Mouse (Mus musculus) forebrain, embryonic 14.5 days (tissue): Measurements from ENCODE around the gene Rpl31. TPM values are rescaled to one million over a fixed set of nuclear protein-coding genes. Genes with fewer than 3 reads are reported as not detected.
A peak's percentile ranks its signal among the peaks of the same experiment; 100 is the strongest.

Experiments used
- ATAC-seq: fragments of 200-750 bp; cut with Nextera tagmentation; 2 replicates; pipeline ENCODE4 v1.8.0; 2017; ENCODE audit warnings: mild to moderate bottlenecking, moderate library complexity
- DNase-seq: peaks from one replicate; pipeline ENCODE4 v3.0.0-alpha.2; 2015; ENCODE audit warnings: low spot score
- H3K27ac ChIP-seq: fragments of 300-500 bp; sonication (generic); 2 replicates; pipeline ENCODE4 v1.5.1; 2014; ENCODE audit warnings: low read depth, mild to moderate bottlenecking, control low read depth, low read length, moderate library complexity
- H3K27me3 ChIP-seq: fragments of 300-500 bp; sonication (generic); replicated peaks from 2 replicates; pipeline ENCODE4 v1.6.1; 2014; ENCODE audit warnings: low read length, control low read depth, mixed read lengths; ENCODE audit not compliant: control insufficient read depth, insufficient read depth
- H3K36me3 ChIP-seq: fragments of 300-500 bp; sonication (generic); 2 replicates; pipeline ENCODE4 v1.6.1; 2014; ENCODE audit warnings: low read length, control low read depth; ENCODE audit not compliant: control insufficient read depth, insufficient read depth
- H3K4me1 ChIP-seq: fragments of 300-500 bp; sonication (generic); 2 replicates; pipeline ENCODE4 v1.6.1; 2014; ENCODE audit warnings: antibody characterized with exemption, low read length, control low read depth; ENCODE audit not compliant: control insufficient read depth, insufficient read depth
- H3K4me2 ChIP-seq: fragments of 300-500 bp; sonication (generic); 2 replicates; pipeline ENCODE4 v1.6.1; 2014; ENCODE audit warnings: mild to moderate bottlenecking, control low read depth, low read length
- H3K4me3 ChIP-seq: fragments of 300-500 bp; sonication (generic); 2 replicates; pipeline ENCODE4 v1.5.1; 2014; ENCODE audit warnings: low read depth, low read length, control low read depth
- H3K9ac ChIP-seq: fragments of 300-500 bp; sonication (generic); 2 replicates; pipeline ENCODE4 v1.6.1; 2014; ENCODE audit warnings: mild to moderate bottlenecking, low read length, control low read depth, moderate library complexity
- H3K9me3 ChIP-seq: fragments of 300-500 bp; sonication (generic); replicated peaks from 2 replicates; pipeline ENCODE4 v1.6.1; 2016; ENCODE audit warnings: low read length, control low read depth, mixed read lengths; ENCODE audit not compliant: control insufficient read depth
- WGBS: fragments of 180-500 bp; shearing (Covaris S2); extraction: QIAGEN DNeasy Blood & Tissue Kit; methylation state at CpG from one replicate; pipeline ENCODE4 v1.1.7; 2014; 5-methylcytosine and 5-hydroxymethylcytosine counted together
- polyA plus RNA-seq: library from polyadenylated mRNA; unstranded; fragments of >200 nt; fragmentation: Nextera tagmentation; extraction: Ambion mirVana; gene quantifications from 2 replicates; pipeline ENCODE4 v1.2.1, GENCODE M21; 2014

Gene Rpl31
- polyA plus RNA-seq, 1 experiment from 2014 or later, result 533 TPM

GRCm38 (mm10) chr1:39388163-39388562 lies 20.5 kb downstream of the Rpl31 start:
- Histone ChIP-seq H3K36me3 (no peaks in the 10 kb centered on the region), H3K9me3 (no peaks in the 10 kb centered on the region), H3K4me1 (no peaks in the 10 kb centered on the region), H3K27ac (peak overlapping the region; percentile 9; the same call in 1 of the 2 replicates), H3K9ac (no peak overlapping the region), H3K4me3 (no peak overlapping the region), H3K27me3 (no peaks in the 10 kb centered on the region), H3K4me2 (no peak overlapping the region)
- no peak for ATAC-seq
- no peak for DNase-seq
- WGBS, result 84% methylated on average over 2 of the region's 2 CpGs

- WGBS, result 92% methylated on average over 11 of the region's 11 CpGs
- Histone ChIP-seq H3K9ac (no peak overlapping the region), H3K4me2 (no peak overlapping the region), H3K36me3 (no peaks in the 10 kb centered on the region), H3K9me3 (no peaks in the 10 kb centered on the region), H3K4me1 (no peaks in the 10 kb centered on the region), H3K27me3 (no peaks in the 10 kb centered on the region), H3K27ac (no peak overlapping the region), H3K4me3 (no peak overlapping the region)
- DNase-seq, result no peak
- ATAC-seq, result no peak
Measured at GRCm38 (mm10) chr1:39389338-39389737, 21.7 kb downstream of the Rpl31 start.

GRCm38 (mm10) chr1:39391652-39392051 lies 24.0 kb downstream of the Rpl31 start:
- WGBS, result 87% methylated on average over 6 of the region's 6 CpGs
- Histone ChIP-seq H3K27me3 (no peaks in the 10 kb centered on the region), H3K4me3 (no peak overlapping the region), H3K9me3 (no peaks in the 10 kb centered on the region), H3K9ac (no peak overlapping the region), H3K4me1 (no peaks in the 10 kb centered on the region), H3K4me2 (no peak overlapping the region), H3K27ac (no peak overlapping the region), H3K36me3 (no peaks in the 10 kb centered on the region)
- no peak for DNase-seq
- peak; percentile 40; the same call in 1 of the 2 replicates for ATAC-seq

DNA sequence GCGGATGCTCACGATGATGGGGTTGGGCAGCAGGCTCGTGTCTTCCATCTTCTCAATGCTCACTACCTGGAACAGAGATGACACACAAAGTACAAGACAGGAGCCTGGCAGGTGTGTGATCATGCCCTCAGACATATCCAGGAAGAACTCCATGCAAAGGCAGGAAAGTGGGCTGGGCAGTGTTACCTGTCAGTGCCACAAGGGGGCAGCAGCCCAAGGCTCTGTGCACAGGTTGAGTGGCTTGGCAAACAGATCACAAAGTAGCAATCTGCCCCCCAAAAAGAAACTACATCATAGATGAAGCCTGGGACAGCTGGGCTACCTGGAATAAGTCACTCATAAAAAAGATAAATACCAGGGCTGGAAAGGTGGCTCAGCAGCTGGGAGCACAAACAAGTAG lies 24.5 kb downstream of the Rpl31 start:
- peak; percentile 72 for ATAC-seq
- WGBS, result 56% methylated on average over 3 of the region's 3 CpGs
- Histone ChIP-seq H3K4me3 (no peak overlapping the region), H3K27ac (no peak overlapping the region), H3K27me3 (no peaks in the 10 kb centered on the region), H3K9ac (no peak overlapping the region), H3K4me2 (no peak overlapping the region), H3K4me1 (no peaks in the 10 kb centered on the region), H3K36me3 (no peaks in the 10 kb centered on the region), H3K9me3 (no peaks in the 10 kb centered on the region)
- DNase-seq, result peak; percentile 78

- H3K9me3 ChIP-seq, result 0 out of 2 replicates have a peak, but pooled peaks cover 3% of the 10 kb centered on the region
- no peak for DNase-seq
- ATAC-seq, result no peak
- no peaks in the 10 kb centered on the region for H3K27me3 ChIP-seq
- no peak overlapping the region for H3K9ac ChIP-seq
- H3K4me1 ChIP-seq, result no peaks in the 10 kb centered on the region
- H3K27ac ChIP-seq, result no peak overlapping the region
- H3K4me3 ChIP-seq, result no peak overlapping the region
- H3K4me2 ChIP-seq, result no peak overlapping the region
- 87% methylated on average over 8 of the region's 8 CpGs for WGBS
- no peaks in the 10 kb centered on the region for H3K36me3 ChIP-seq
Measured at GRCm38 (mm10) chr1:39393217-39393867, 25.7 kb downstream of the Rpl31 start.

DNA sequence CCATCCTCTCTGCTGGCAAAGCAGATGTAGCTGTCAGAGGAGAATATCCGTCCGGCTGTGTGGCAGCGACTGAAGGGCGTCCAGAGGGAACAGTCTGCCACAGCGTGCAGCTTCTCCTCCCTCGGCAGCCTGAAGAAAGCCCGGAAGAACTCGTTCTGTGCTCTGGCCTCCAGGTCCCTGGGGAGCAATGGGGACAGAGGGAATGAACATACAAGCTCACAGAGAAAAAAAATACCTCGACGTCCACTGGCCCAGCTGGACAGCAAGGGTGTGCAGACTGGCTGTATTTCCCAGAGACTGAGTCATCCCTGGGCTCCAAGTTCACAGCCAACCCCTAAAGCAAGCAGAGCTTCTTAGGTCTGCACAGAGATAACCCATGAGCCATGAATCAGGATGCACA lies 26.5 kb downstream of the Rpl31 start:
- 85% methylated on average over 10 of the region's 10 CpGs for WGBS
- ATAC-seq, result no peak
- H3K4me1 ChIP-seq, result no peaks in the 10 kb centered on the region
- no peak overlapping the region for H3K9ac ChIP-seq
- no peak for DNase-seq
- H3K4me3 ChIP-seq, result no peak overlapping the region
- H3K4me2 ChIP-seq, result no peak overlapping the region
- no peak overlapping the region for H3K27ac ChIP-seq
- H3K27me3 ChIP-seq, result no peaks in the 10 kb centered on the region
- H3K36me3 ChIP-seq, result no peaks in the 10 kb centered on the region
- H3K9me3 ChIP-seq, result 0 out of 2 replicates have a peak, but pooled peaks cover 3% of the 10 kb centered on the region

DNA sequence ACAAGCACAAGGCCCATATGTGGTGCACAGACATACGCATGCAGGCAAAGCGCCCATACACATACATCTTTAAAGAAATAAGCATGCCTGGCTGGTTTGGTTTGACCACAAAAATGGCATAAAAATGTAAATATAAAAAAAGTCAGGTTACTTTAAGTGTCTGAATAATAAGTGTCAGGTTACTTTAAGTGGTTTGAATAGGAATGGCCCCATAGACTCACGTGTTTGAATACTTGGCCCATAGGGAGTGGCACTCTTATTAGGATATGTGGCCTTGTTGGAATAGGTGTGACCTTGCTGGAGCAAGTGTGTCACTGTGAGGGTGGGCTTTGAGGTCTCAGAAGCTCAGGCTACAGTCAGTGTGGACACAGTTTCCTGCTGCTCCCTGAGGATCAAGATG lies 27.0 kb downstream of the Rpl31 start:
- H3K36me3 ChIP-seq, result no peaks in the 10 kb centered on the region
- 87% methylated on average over 3 of the region's 3 CpGs for WGBS
- ATAC-seq (no peak), DNase-seq (no peak)
- no peaks in the 10 kb centered on the region for H3K4me1 ChIP-seq
- H3K9me3 ChIP-seq, result 0 out of 2 replicates have a peak, but pooled peaks cover 3% of the 10 kb centered on the region
- H3K9ac ChIP-seq, result no peak overlapping the region
- H3K27me3 ChIP-seq, result no peaks in the 10 kb centered on the region
- no peak overlapping the region for H3K4me2 ChIP-seq
- no peak overlapping the region for H3K27ac ChIP-seq
- H3K4me3 ChIP-seq, result no peak overlapping the region

DNA sequence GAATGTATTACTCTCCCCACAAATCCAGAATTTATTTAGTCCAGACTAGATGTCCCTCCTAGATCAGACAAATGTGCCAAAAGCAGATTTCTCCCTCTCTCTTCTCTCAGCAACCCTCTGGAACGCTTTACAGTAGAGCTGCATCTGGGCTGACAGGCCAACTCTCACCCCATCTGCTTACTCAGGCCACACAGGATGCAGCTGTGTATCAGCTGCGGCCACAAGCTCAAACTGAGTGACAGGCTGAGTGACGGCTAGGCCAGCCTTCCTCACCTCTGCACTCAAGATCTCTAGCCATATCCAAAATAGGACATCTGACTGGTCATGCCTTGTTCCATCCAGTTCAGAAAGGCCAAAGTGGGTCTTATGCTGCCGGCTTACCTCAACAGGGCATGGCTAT lies 28.7 kb downstream of the Rpl31 start:
- no peak for ATAC-seq
- H3K27ac ChIP-seq, result no peak overlapping the region
- 0 out of 2 replicates have a peak, but pooled peaks cover 3% of the 10 kb centered on the region for H3K9me3 ChIP-seq
- H3K9ac ChIP-seq, result no peak overlapping the region
- no peaks in the 10 kb centered on the region for H3K27me3 ChIP-seq
- WGBS, result 87% methylated on average over 4 of the region's 4 CpGs
- H3K4me3 ChIP-seq, result no peak overlapping the region
- H3K4me2 ChIP-seq, result no peak overlapping the region
- no peak for DNase-seq
- no peaks in the 10 kb centered on the region for H3K36me3 ChIP-seq
- H3K4me1 ChIP-seq, result no peaks in the 10 kb centered on the region

- H3K4me1 ChIP-seq, result no peaks in the 10 kb centered on the region
- no peak overlapping the region for H3K4me2 ChIP-seq
- no peak overlapping the region for H3K27ac ChIP-seq
- WGBS, result 92% methylated on average over 6 of the region's 6 CpGs
- H3K4me3 ChIP-seq, result no peak overlapping the region
- ATAC-seq, result no peak
- H3K9me3 ChIP-seq, result 0 out of 2 replicates have a peak, but pooled peaks cover 3% of the 10 kb centered on the region
- H3K27me3 ChIP-seq, result no peaks in the 10 kb centered on the region
- DNase-seq, result no peak
- no peak overlapping the region for H3K9ac ChIP-seq
- H3K36me3 ChIP-seq, result peaks cover 4% of the 10 kb centered on the region; the same call in 1 of the 2 replicates
Measured at GRCm38 (mm10) chr1:39398284-39398683, 30.6 kb downstream of the Rpl31 start.
